Mouse (Mus musculus): ENCODE measurements around the gene Dvl1. TPM values are rescaled to one million over a fixed set of nuclear protein-coding genes. Genes with fewer than 3 reads are reported as not detected.

Dvl1 gene
- polyA plus RNA-seq (2017; shearing (Covaris generic)), result 3.0 TPM

DNA sequence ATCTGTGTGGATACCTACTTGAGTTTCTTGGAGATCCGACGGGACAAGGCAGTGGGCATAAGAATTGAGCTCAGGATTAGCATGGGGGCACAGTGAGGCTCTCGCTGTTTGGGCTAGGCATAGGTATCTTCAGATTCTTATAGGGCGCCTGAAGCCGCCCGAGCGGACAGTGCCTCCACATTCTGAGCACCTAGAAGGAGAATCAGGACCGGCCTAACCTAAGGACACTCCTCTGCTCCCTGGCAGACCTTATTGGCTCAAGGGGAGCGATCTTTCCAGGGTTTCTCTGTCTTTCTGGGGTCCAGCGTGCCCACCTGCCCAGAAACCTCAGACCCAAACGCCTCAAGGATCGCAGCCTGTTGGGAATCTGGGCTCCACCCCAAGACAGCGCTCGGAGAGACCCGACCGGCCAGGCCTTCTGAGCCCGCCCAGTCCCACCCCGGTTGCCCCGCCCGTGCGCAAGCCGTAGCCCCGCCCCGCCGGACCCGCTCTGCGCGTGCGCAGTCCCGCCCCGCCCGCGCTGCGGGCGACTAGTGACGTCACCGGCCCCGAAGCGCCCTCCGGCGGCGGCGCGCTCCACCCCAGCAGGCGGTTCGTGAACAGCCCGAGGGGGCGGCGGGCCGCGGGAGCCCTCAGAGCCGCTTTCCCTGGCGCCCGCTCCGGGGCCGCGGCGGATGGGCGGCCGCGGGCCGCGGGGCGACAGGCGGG, at the start of gene Dvl1:
Gene Dvl1, plus strand, starts transcription at position 532 of the 708 bp plus-strand sequence.

DNA sequence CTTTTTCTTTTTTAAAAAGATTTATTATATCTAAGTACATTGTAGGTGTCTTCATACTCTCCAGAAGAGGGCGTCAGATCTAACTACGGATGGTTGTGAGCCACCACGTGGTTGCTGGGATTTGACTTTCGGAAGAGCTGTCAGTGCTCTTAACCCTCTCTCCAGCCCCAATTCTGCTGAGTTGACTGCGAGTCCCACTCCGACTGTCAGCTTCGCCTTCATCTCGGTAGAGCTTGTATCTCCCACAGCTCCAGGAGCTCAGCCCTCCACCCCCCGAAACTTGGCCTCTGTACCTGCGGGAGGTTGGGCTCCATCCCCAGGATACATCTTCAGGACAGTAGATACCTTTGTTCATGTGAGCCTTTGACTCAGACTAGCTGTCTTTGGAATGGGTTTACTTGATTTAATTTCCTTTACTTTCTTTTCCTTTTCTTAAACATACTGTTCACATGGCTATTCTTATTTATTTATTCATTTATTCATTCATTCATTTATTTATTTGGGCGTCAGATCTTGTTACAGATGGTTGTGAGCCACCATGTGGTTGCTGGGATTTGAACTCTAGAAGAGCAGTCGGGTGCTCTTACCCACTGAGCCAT, 44.4 kb upstream of the Dvl1 start, which contains the start of gene Mrpl20:
Gene Mrpl20, plus strand, starts transcription at position 138 of the 599 bp plus-strand sequence.

GRCm38 (mm10) chr4:155811929-155812664, 35.1 kb upstream of the Dvl1 start, which contains the start of gene Ccnl2:
Gene Ccnl2 (plus strand): TSS chr4:155812489.

DNA sequence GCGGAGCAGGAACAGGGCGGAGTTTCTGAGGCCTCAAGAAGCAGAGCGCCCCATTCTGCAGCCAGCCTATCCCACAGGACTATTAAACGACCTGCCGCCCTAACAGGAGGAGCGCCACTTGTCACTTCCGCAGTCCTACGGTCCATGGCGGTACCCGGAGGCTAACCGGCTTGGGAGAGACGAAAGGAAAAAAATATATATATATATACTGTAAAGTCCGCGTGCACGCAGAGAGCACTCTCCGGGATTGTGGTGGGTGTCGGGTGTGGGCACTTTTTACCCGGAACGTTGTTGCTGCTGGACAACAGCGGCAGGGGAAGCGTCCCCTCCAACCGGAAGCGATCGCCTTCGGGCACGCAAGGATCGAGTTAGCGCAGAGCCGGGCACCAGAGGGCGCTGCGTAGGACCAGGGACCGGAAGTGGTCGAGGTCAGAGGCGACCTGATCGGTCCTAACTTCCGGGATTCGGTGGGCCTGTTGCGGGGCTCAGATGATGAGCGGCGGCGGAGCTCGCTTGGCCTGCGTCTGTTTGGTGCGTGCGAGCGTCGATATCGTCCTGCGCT, 15.9 kb upstream of the Dvl1 start, which contains the start of gene Aurkaip1:
Gene Aurkaip1, plus strand, starts transcription at position 68 of the 562 bp plus-strand sequence.

GRCm38 (mm10) chr4:155839483-155839910, 7.7 kb upstream of the Dvl1 start, which contains the start of gene Mxra8:
Gene Mxra8 (plus strand): TSS chr4:155839680.

GRCm38 (mm10) chr4:155863001-155863400, 15.8 kb downstream of the Dvl1 start, which contains the start of gene Tas1r3:
Gene Tas1r3 (minus strand): TSS chr4:155863362.

DNA sequence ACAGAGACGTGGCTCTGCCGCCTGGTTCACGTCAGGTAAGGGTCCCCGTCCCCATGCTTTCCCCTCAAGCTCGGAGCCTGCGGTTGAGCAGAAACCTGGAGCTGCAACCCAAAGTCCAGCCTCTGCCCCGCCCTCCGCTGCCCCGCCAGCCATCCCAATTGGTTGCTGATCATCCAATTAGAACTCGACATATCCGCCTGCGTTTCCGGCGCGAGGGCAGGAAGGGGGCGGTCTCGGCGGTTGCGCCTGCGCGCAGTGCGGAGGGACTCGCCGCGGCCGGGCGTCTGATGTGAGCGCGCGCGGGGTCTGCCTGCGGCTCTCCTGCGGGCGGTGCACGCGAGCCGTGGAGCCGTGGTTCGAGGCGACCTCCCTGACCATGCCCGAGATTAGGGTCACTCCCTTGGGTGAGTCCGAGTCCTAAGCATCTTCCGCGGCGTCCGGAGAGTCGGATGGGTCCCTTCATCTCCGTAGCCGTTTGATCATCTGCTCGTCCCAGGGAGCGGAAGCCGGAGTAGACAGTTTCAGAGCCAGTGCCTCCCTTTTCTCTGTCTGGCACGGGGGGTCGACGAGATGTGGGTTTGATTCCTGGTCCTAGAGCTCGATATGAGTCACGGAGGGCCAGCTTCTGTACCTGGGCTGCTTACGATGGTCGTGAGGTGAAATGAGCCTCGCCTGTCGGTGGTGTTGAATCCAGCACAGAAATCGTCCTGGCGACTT, 22.3 kb downstream of the Dvl1 start, which contains the start of the genes Cptp and Ints11:
Gene Cptp, minus strand, starts transcription at position 124 of the 717 bp plus-strand sequence.
Gene Ints11, plus strand, starts transcription at position 230 of the 717 bp plus-strand sequence.

DNA sequence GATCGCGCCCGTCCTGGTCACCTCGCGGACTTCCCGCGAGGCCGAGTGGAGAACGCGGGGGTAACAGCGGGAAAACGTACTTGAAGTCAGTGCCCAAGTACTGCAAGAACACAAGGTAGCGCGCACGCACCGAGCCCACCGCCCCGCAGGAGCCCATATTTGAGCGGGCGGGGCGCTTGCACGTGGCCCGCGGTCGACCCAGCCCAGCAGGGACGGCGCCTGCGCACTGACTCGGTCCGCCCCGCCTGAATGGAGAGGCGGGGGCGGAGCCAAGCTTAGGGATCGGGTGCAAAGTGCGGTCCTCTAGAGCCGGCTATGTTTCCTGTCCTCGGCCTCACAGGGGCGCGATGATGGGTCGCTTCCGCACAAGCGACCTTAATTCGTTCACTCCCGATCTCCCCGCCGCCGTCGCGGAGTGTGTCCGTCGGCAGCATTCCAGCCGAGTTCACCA, 44.4 kb downstream of the Dvl1 start, which contains the start of the genes Pusl1 and Acap3:
Gene Pusl1, minus strand, starts transcription at position 231 of the 451 bp plus-strand sequence.
Gene Acap3, plus strand, starts transcription at position 272 of the 451 bp plus-strand sequence.

Other genes starting within 250 kb of the Dvl1 start
- 11.9 TPM for gene Slc35e2, start 246.0 kb upstream of the Dvl1 start, polyA plus RNA-seq (2017; shearing (Covaris generic))
- gene Cdk11b, start 222.5 kb upstream of the Dvl1 start, polyA plus RNA-seq (2017; shearing (Covaris generic)), result 160 TPM
- not detected for gene Gm10563, start 202.0 kb upstream of the Dvl1 start, polyA plus RNA-seq (2017; shearing (Covaris generic))
- gene Mmp23, start 194.0 kb upstream of the Dvl1 start, polyA plus RNA-seq (2017; shearing (Covaris generic)), result 0.19 TPM
- gene Mib2, start 178.2 kb upstream of the Dvl1 start, polyA plus RNA-seq (2017; shearing (Covaris generic)), result 30.9 TPM
- gene Fndc10, start 153.1 kb upstream of the Dvl1 start, polyA plus RNA-seq (2017; shearing (Covaris generic)), result 0.72 TPM
- 160 TPM for gene Ssu72, start 142.6 kb upstream of the Dvl1 start, polyA plus RNA-seq (2017; shearing (Covaris generic))
- 0.15 TPM for gene Tmem240, start 112.6 kb upstream of the Dvl1 start, polyA plus RNA-seq (2017; shearing (Covaris generic))
- 28.3 TPM for gene Atad3a, start 86.3 kb upstream of the Dvl1 start, polyA plus RNA-seq (2017; shearing (Covaris generic))
- 0.10 TPM for gene Vwa1, start 72.7 kb upstream of the Dvl1 start, polyA plus RNA-seq (2017; shearing (Covaris generic))
- gene Tmem88b, start 61.5 kb upstream of the Dvl1 start, polyA plus RNA-seq (2017; shearing (Covaris generic)), result not detected
- gene Ankrd65, start 57.0 kb upstream of the Dvl1 start, polyA plus RNA-seq (2017; shearing (Covaris generic)), result not detected
- gene Mrpl20, start 44.5 kb upstream of the Dvl1 start, polyA plus RNA-seq (2017; shearing (Covaris generic)), result 151 TPM
- gene Ccnl2, start 34.9 kb upstream of the Dvl1 start, polyA plus RNA-seq (2017; shearing (Covaris generic)), result 114 TPM
- gene Aurkaip1, start 16.1 kb upstream of the Dvl1 start, polyA plus RNA-seq (2017; shearing (Covaris generic)), result 211 TPM
- gene Mxra8, start 7.7 kb upstream of the Dvl1 start, polyA plus RNA-seq (2017; shearing (Covaris generic)), result 4.8 TPM
- gene Tas1r3, start 16.0 kb downstream of the Dvl1 start, polyA plus RNA-seq (2017; shearing (Covaris generic)), result 0.99 TPM
- gene Cptp, start 22.0 kb downstream of the Dvl1 start, polyA plus RNA-seq (2017; shearing (Covaris generic)), result 23.9 TPM
- gene Ints11, start 22.1 kb downstream of the Dvl1 start, polyA plus RNA-seq (2017; shearing (Covaris generic)), result 75.8 TPM
- 35.9 TPM for gene Pusl1, start 44.4 kb downstream of the Dvl1 start, polyA plus RNA-seq (2017; shearing (Covaris generic))
- gene Acap3, start 44.4 kb downstream of the Dvl1 start, polyA plus RNA-seq (2017; shearing (Covaris generic)), result 5.7 TPM
- 12.6 TPM for gene Ube2j2, start 96.4 kb downstream of the Dvl1 start, polyA plus RNA-seq (2017; shearing (Covaris generic))
- 11.2 TPM for gene C1qtnf12, start 114.9 kb downstream of the Dvl1 start, polyA plus RNA-seq (2017; shearing (Covaris generic))
- 0.98 TPM for gene B3galt6, start 145.2 kb downstream of the Dvl1 start, polyA plus RNA-seq (2017; shearing (Covaris generic))
- 590 TPM for gene Sdf4, start 145.5 kb downstream of the Dvl1 start, polyA plus RNA-seq (2017; shearing (Covaris generic))
- 948 TPM for gene Tnfrsf4, start 166.4 kb downstream of the Dvl1 start, polyA plus RNA-seq (2017; shearing (Covaris generic))
- 768 TPM for gene Tnfrsf18, start 178.8 kb downstream of the Dvl1 start, polyA plus RNA-seq (2017; shearing (Covaris generic))
- 0.35 TPM for gene Ttll10, start 212.0 kb downstream of the Dvl1 start, polyA plus RNA-seq (2017; shearing (Covaris generic))

Data from CD4-positive, CD25-positive, alpha-beta regulatory T cell, adult 9 weeks (primary cell).